Mouse (Mus musculus) testis, adult 2 months (tissue): ENCODE data around the gene Kat5. TPM values are rescaled to one million over a fixed set of nuclear protein-coding genes. Genes with fewer than 3 reads are reported as not detected.

Experiments
- H3K27ac ChIP-seq: fragments of 200-500 bp; 2 replicates; pipeline ENCODE4 v1.5.1; 2012; ENCODE audit warnings: low read depth, low read length; ENCODE audit not compliant: control insufficient read depth, insufficient read depth
- H3K27me3 ChIP-seq: fragments of 200-500 bp; 2 replicates; pipeline ENCODE4 v1.6.1; 2012; ENCODE audit warnings: mild to moderate bottlenecking, low read length, moderate library complexity; ENCODE audit not compliant: control insufficient read depth, insufficient read depth
- H3K36me3 ChIP-seq: fragments of 200-500 bp; 2 replicates; pipeline ENCODE4 v1.6.1; 2012; ENCODE audit warnings: mild to moderate bottlenecking, low read length; ENCODE audit not compliant: control insufficient read depth, insufficient read depth
- H3K4me1 ChIP-seq: fragments of 200-500 bp; 2 replicates; pipeline ENCODE4 v1.6.1; 2012; ENCODE audit warnings: low read length; ENCODE audit not compliant: control insufficient read depth, insufficient read depth
- H3K4me3 ChIP-seq: fragments of 200-500 bp; 2 replicates; pipeline ENCODE4 v1.5.1; 2012; ENCODE audit warnings: low read depth, mild to moderate bottlenecking, low read length, moderate library complexity, mixed read lengths; ENCODE audit not compliant: control insufficient read depth
- CTCF ChIP-seq: fragments of 200-500 bp; IDR thresholded peaks from 2 replicates; pipeline ENCODE4 v1.5.1; 2012; ENCODE audit warnings: low read depth, mild to moderate bottlenecking, inconsistent platforms, low read length, moderate library complexity; ENCODE audit not compliant: control insufficient read depth, insufficient read depth, insufficient replicate concordance
- POLR2A ChIP-seq: fragments of 200-500 bp; IDR thresholded peaks from 2 replicates; pipeline ENCODE4 v1.6.1; 2012; ENCODE audit warnings: low read depth, mild to moderate bottlenecking, inconsistent platforms, low read length, moderate library complexity; ENCODE audit not compliant: control insufficient read depth
- polyA plus RNA-seq: library from polyadenylated mRNA; depleted of rRNA; stranded (reverse); fragments of >200 nt; gene quantifications from 2 replicates; pipeline ENCODE4 v1.2.3, GENCODE M21; 2012; rRNA removed

Kat5 gene
- 108 and 120 TPM in 2 replicates for polyA plus RNA-seq

GRCm38 (mm10) chr19:5609547-5610404, at the start of gene Kat5:
Gene Kat5 (minus strand): TSS chr19:5610237.
- H3K27me3 ChIP-seq = no peaks in the 10 kb centered on the region
- peak within 1 kb of the TSS; percentile 99 for H3K4me3 ChIP-seq
- peaks cover 7% of the 10 kb centered on the region for H3K4me1 ChIP-seq
- no peak for TF ChIP-seq CTCF
- TF ChIP-seq POLR2A = peak; percentile 69
- H3K36me3 ChIP-seq = peaks cover 6% of the 10 kb centered on the region
- peak within 1 kb of the TSS; percentile 99 for H3K27ac ChIP-seq

DNA sequence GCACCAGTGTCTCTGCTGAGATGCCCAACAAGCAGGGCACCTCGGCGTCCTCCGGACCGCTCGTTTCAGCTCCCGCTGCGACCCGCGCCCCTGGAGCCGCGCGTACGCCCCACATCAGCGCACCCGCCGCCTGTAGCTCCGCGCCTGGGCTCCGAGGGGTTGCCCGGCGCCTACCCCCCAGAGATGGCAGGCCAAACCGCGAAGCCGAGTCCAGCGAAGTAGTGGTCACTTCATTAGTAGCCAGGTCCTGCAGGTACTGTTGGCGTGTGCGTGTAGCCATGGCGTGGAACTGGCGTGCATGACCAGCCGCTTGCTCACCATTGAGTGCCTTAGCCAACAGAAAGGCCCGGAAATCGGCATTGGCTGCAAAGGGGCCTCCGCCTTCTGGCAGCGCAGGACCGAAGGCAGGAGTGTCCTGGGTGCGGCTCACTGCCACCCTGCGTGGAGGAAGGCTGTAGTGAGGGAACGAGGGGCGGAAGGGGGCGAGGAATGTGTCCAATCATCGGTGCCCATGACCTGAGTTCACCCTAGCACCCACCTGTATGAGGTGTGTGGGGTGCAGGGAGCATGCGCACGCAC, 44.8 kb upstream of the Kat5 start:
- Histone ChIP-seq H3K27ac (no peak overlapping the region), H3K36me3 (no peaks in the 10 kb centered on the region), H3K4me3 (peak overlapping the region; percentile 56), H3K27me3 (no peaks in the 10 kb centered on the region), H3K4me1 (peaks cover 28% of the 10 kb centered on the region)
- TF ChIP-seq CTCF = no peak
- TF ChIP-seq POLR2A = no peak

- no peak overlapping the region for H3K27ac ChIP-seq
- H3K36me3 ChIP-seq = no peaks in the 10 kb centered on the region
- no peak for TF ChIP-seq POLR2A
- no peak for TF ChIP-seq CTCF
- H3K4me3 ChIP-seq = peak overlapping the region; percentile 56
- H3K4me1 ChIP-seq = peaks cover 30% of the 10 kb centered on the region
- no peaks in the 10 kb centered on the region for H3K27me3 ChIP-seq
Observed at GRCm38 (mm10) chr19:5653969-5654719, 44.1 kb upstream of the Kat5 start.

DNA sequence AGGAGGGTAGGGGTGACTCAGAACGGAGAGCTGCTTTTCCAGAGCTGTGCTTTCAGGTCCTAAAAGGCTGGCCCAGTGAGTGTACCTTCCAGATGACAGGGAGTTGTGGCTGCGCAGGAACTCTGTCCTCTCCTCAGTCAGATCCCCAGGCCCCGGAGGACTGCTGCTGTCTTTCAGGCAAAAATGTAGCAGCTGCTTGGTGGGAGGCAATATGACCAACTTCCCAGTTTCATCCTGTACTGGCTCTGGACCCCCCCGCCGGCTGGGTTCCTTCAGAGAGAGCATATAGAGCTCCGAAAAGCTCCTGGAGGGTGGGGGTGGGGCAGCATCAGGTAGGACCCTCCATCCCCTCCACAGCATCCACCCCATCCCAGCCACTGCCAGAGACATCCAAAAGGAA, 42.5 kb upstream of the Kat5 start:
- H3K4me3 ChIP-seq = no peak overlapping the region
- H3K4me1 ChIP-seq = peaks cover 41% of the 10 kb centered on the region
- H3K36me3 ChIP-seq = no peaks in the 10 kb centered on the region
- H3K27ac ChIP-seq = no peak overlapping the region
- TF ChIP-seq POLR2A (no peak), CTCF (no peak)
- no peaks in the 10 kb centered on the region for H3K27me3 ChIP-seq

DNA sequence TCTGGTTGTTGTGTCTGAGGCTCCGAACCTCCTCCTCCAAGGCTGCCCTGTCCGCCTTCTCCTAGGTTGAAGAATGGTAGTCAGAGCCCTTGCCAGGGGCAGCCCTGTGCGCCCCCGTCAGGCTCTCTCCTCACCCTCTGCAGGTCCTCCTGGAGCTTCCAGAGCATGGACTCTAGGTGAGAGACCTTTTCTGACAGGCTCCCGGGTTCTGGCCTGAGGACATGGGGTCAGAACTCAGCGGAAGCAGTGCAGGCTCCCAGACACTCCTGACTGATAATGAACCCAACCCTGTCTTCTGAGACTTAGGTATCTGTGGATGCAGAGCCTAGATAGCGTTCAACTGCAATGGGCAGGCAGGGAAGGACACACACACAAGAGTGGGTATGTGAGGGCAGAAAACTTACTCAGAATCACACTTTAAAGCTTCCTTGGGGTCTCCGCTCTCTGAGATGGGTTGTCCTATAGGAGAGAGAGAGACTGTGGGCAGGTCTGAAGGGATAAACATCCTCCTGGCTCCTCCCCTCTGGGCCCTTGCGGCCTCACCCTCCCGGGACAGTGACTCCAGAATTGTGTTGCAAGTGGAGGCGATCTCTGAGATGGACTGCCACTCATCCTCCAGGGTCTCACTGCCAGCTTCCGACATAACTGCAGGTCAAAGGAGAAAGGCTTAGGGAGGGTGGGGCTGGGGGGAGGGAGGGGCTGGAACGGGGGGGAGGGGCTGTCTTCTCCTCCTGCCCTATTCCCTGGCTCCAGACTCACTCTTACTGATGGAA, 41.7 kb upstream of the Kat5 start:
- H3K27ac ChIP-seq = no peak overlapping the region
- H3K27me3 ChIP-seq = no peaks in the 10 kb centered on the region
- no peaks in the 10 kb centered on the region for H3K36me3 ChIP-seq
- TF ChIP-seq POLR2A (no peak), CTCF (no peak)
- no peak overlapping the region for H3K4me3 ChIP-seq
- peaks cover 41% of the 10 kb centered on the region for H3K4me1 ChIP-seq

- Histone ChIP-seq H3K4me3 (no peak overlapping the region), H3K27ac (no peak overlapping the region), H3K27me3 (no peaks in the 10 kb centered on the region), H3K36me3 (no peaks in the 10 kb centered on the region; the same call in 1 of the 2 replicates), H3K4me1 (peaks cover 32% of the 10 kb centered on the region)
- TF ChIP-seq CTCF = no peak
- no peak for TF ChIP-seq POLR2A
Observed at GRCm38 (mm10) chr19:5649298-5649741, 39.3 kb upstream of the Kat5 start.
